Mouse (Mus musculus) heart, postnatal 0 days (tissue): ENCODE data around the gene Hcfc1.

Experiments
- CTCF ChIP-seq: IDR thresholded peaks from 2 replicates; pipeline ENCODE4 v1.5.1; 2016; ENCODE audit warnings: antibody characterized with exemption, control low read depth, low read depth
- EP300 ChIP-seq: IDR thresholded peaks from 2 replicates; pipeline ENCODE4 v1.6.1; 2016; ENCODE audit warnings: antibody characterized with exemption, low read depth

GRCm38 (mm10) chrX:73972774-73973173 lies 6.6 kb upstream of the Hcfc1 start:
- TF ChIP-seq CTCF (no peak), EP300 (no peak)
